Mouse (Mus musculus) cerebellum, adult 9-10 months (tissue): ENCODE measurements around the gene Slc17a7.

ENCODE experiments used
- DNase-seq: peaks from one replicate; pipeline ENCODE4 v3.0.0; 2022

Gene Slc17a7

DNA sequence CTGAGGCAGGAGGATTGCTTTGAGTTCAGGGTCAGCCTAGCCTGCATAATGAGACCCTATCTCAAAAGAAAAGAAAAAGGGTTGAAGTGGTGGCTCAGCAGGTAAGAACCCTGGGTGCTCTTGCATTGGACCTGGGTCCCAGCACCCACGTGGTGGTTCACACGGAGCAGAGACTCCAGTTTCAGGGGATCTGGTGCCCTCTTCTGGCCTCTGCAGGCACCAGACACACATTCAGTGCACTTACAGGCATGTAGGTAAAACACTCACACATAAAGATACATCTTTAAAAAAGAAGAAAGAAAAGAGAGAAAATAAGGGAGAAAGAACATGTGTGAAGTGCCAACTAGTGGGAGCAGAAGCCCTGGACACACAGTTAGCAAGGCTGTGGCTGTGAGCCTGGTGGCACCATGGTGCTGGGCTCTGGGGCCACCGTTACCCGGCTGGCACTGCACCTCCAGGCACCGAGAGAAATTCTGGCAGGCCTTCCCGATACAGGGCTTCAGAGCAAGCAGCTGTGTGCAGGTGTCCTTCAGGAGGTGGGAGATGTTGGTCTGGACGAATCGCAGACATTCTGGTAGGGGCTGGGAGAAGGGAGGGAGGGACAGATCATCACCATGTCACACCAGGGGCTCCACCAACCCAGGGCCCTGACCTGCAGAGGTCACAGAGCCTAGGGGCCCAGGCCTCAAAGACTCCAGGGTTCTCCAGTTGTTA is 30.1 kb upstream of the Slc17a7 start:
- no peak for DNase-seq

DNA sequence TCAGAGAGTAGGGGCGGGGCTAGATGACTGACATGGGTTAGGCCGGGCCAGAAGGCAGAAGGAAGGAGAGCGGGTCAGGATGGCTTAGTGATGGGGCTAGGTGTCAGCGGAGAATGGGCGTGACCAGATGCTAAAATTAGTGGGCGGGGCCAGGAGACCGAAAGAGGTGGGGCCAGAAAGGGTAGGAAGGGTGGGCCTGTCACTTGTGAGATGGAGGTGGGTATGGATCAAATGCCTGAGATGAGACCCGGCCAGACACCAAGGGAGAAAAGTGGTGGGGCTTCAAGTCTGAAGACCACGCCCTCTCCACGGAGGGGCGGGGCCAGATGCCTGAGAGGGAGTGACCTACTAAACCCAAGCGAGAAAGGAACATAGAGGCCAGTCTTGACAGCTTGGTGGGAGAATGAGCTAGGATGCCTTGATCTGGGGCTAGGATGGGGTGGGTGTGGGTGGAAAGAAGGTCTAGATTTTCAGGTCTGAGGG is 29.2 kb upstream of the Slc17a7 start:
- peak; percentile 54 for DNase-seq

DNA sequence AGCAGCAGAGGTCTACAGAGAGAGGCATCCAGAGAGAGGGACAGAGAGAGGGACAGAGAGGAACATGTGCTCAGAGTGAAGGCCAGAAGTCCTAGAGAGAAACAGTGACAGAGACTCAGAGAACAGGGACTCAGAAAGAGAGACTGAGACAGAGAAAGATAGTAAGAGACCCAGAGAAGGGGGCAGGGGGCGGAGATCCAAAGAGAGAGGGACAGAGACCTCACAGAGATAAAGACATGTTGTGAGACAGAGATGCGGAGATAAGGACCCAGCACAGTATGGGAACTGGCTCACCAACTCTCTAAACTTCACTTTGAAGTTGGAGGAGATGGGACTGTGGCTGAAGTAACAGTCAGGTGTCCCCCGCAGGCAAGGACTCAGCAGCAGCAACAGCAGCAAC is 28.4 kb upstream of the Slc17a7 start:
- DNase-seq: no peak

DNA sequence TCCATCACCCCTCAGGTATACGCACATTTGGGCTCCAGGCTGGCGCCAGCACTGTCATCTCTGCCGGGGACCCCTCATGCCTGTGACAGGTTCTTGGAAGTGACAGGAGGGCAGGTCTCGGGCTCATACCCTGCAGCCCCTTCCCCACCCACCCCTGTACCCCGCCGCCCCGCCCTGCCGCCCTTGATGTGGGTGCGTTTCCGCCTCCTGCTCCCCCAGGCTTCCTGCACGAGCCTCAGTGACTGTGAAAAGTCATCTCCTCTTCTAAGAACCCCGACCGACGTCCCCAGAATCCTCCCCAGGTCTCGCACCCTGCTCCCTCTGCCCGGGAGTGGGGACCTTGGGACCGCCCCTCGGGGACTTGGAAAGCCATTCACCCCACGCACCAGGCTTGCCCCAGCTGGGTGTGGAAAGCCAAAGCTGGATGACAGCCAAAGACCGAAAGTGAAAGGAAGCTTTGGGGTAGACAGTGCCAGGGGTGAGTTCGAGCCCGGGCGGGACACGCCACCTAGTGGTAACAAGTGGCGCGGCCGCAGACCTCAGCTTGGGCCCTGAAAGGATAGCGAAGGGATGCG is 27.7 kb upstream of the Slc17a7 start, which contains the start of the genes Gm45713 and Flt3l:
Gene Gm45713, minus strand, starts transcription at position 239 of the 575 bp plus-strand sequence.
Gene Flt3l, minus strand, starts transcription at position 440 of the 575 bp plus-strand sequence.
- peak; percentile 94 for DNase-seq

DNA sequence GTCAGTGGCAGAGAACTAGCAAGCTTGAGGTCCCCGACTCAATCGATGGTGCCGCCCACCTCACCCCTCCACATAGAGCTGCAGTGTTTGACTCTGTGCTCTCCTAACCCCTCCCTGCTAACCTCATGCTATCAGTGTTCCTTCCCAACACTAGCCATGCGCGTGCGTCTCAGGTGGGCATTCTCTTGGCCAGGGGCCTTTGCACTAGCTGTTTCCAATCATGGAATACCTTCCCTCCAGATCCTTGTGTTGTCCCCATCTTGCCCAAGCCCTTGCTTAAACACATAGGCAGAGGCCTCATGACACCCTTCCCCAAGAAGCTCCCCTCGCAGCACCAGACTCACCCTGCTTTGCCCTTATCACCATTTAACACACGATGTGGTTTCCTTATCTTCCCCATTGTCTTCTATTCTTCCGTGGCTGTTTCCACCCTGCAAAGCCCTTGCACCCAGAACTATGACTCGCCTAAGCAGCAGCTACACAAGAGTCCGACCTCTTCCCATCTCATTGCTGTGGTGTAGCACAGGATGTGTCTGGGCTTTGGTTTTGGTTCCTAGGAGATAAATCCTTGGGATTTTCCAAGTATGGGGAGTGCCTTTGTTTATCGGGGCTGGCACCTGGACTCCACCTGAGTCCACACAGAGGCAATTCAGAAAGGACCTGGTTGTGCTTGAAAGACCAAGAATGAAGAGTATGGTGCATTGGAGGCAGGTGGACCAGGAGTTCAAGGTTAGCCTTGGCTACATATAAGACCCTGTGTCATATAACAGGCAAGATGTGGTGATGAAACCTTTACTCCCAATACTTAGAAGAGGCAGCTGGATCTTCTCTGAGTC is 26.4 kb upstream of the Slc17a7 start:
- DNase-seq: peak; percentile 39

DNA sequence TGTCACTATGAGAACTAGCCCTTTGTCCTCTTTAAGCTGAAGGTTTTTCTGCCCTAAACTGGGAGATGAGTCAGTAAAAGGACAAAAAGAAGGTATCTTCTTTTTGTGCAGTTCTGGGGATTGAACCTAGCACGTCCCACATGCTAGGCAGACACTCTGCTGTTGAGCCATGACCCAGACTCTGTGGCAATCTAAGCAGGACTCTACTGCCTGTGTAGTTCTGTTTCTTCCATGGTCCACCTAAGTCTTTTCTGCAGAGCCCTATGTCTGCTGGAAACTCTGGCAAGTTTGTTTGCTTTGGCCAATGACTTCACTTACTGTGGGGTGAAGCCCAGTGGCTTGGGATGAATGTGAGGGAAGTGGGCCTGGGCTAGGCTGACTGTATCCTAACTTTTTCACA is 25.3 kb upstream of the Slc17a7 start:
- no peak for DNase-seq

DNA sequence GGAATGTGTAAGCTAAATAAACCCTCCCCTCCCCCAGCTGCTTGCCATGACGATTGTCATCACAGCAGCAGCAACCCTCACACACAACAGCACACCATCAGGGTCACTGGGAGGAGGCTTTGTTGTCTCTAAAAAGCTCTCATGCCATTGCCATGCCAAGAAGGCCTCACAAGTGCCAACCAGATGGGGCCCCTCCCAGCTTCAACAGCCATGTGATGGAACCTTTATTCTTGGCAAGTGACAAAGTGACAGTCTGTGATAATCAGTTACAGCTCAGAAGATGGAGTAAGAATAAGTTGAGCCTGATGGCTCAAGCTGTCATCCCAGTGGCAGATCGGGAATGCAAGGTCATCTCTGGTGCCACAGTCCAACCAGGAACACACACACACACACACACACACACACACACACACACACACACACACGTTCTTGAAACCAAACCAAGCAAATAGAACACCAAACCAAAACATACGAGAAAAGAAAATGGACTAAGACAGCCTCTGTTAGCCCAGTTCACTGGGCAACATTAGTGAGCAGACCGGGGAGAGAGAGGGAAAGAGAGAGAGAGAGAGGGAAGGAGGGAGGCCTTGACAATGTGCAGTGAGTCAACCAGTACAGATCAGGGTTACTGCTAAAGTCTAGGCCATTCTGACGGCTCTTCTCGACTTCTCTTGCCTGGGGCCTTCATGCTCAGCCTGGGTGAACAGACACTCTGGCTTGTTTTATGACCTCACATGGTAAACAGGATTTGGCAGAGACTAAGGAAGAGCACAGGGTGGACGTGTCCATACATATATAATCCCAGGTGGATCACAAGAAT is 23.6 kb upstream of the Slc17a7 start:
- no peak for DNase-seq

DNA sequence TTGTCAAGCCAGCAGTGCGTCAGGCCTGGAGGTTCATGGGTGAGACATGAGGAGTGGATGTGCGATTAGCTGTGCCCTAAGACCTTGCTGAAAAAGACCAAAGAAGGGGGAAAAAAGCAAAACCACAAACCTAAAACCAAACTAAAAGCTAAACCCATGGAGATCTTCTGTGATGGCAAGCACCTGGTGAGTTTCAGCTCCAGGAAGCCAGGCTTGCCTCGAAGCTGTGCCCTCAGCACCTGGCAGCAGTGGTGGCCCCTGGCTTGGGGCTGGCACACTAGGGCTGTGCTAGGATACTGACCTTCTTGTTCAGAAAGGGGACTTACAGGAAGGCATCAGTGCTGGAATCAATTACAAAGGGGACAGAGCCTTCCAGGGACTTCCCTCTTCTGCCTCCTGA is 22.4 kb upstream of the Slc17a7 start:
- DNase-seq: no peak

DNA sequence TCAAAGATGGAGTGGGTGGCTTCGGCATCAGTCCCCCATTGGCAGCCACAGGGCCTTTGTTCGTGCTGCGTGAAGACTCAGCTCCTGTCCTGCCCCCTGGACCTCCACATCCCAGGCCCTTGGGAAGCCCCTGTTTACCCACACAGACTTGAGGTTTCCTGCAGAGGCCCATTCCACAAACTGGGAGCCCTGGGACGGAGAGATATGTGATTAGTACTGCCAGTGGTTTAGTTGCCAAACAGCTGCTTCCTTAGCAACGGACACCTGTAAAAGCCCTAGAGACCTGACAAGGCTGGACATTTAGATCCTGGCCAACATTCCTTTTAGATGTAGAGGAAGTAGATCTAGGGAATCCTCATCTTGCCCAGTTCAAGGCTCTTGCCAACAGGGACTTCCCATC is 21.8 kb upstream of the Slc17a7 start:
- no peak for DNase-seq

DNA sequence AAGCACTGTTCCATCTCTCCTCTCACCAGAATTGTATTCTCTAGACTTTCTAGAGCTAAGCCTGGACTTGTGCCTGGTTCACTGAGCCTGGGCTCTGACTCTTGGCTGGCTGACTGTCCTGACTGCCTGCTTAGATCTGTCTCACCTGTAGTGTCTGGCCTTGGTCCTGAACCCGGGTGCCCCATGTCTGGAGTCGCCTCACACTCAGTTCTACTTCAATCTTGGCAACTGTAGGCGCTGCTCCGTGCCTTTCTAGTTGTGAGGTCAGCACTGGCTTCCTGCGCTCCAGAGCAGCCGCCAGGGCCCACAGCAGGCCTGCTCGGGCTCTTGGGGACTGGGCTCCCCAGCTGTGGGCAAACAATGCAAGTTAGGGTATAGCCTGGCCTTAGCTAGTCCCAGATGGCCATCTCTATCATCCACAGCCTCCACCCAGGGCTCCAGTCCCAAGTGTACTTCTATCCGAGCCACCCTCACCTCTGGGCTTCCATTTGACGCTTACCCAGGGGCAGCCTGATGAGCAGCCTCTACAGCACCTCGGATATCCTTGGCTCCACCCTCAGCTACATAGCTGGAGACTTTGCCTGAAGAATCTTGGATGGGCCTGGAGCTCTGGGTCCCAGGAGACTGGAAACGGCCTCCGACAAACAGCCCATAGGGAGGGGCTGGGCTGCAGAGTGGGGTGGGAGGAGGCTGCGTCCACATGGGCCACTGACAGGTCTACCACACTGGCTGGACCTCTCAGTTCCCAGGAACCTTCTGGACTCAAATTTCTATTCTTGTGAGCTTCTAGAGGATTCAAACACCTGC is 19.2 kb upstream of the Slc17a7 start:
- no peak for DNase-seq

DNA sequence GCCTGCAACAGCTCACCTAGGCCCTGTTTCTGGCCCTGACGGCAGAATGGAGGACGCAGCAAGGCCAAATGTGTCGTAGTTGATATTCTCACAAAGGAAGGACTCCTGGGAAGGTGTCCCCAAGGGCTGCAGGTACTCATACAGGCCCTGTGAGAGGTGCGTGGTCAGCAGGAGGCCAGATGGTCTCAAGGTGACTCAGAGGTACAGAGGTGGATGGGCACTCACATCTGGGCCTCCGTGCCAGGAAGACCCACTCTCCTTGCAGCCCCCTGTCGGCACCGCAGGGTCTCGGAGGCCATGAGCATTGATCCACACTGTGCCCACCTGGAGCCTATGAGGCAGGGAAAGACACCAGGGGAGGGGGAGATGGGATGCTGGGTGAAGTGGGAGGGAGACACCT is 18.3 kb upstream of the Slc17a7 start:
- no peak for DNase-seq

DNA sequence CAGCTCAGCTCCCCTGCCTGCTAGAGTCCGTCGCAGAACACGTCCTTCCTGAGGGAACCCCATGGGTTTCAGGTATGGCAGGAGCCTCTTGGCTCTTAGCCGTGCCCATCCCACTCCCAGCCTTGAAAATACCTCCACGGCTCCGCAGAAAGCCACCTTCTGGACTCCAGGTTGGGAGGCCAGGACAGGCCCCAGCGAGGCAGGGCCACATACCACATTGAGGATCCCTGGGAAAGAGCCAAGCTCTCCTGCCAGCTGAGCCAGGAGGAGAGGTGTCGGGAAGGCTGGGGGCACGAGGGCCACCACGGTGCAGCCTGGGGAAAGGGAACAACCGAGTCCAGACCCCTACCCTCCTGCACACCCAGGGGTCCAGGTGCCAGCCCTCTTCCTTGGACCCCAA is 16.5 kb upstream of the Slc17a7 start:
- no peak for DNase-seq

DNA sequence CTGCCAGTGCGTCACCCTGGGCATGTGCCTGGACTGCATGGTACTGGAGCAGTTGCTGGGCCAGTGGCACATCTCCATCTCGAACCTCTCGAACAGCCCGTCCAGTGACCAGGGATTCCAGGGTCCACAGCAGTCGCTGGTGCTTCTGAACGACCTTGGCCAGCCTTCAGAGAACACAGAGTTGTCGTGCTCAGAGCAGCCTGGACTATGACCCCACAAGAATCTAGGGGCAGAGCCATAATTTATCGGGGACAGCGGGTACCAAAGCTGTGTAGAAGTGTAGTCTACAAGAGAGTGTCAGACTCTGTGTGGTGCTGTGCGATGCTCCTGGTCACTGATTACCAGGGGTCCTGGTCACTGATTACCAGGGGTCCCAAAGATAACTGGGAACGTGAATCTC is 15.8 kb upstream of the Slc17a7 start:
- no peak for DNase-seq

DNA sequence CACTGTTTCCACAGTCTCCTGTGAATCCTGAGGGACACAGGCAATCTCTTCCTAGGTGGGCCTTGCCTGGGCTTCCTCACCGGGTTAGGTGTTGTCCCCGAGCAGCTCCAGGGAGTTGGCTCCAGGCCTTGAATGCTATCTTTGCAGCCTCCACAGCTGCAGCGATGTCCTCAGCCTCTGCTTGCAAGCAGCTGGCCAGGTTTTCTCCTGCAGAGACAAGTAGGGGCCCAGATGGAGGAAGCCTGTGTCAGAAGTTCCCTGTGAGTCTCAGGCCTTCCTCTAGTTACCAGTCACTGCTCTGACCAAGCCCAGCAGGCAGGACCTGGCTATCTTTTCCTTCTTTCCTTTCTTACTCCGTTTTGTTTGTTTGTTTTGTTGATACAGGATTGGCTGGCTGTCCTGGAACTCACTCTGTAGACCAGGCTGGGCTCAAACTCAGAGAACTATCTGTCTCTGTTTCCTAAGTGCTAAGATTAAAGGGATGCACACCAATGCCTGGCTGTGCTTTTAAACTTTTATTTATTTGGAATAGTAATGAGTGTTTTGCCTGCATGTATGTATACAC is 15.1 kb upstream of the Slc17a7 start:
- DNase-seq: no peak

DNA sequence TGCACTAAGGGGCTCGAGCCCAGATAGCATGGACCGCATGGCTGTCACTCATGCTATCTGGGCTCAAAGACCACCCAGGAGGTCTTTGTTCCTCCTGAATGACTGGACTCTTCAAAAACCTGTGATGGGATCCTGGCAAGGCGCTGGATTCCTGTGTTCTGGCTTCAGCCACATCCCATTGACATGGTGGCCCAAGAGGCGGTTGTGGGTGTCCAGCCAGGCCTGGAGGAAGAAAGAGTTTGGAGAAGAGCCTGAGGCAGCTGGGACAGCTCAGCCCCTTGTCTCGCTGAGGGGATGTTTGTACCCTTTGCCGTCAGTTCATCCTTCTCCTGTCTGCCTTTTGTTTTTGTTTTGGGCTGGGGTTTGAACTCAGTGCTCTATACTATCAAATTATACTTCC is 14.2 kb upstream of the Slc17a7 start:
- DNase-seq: no peak

DNA sequence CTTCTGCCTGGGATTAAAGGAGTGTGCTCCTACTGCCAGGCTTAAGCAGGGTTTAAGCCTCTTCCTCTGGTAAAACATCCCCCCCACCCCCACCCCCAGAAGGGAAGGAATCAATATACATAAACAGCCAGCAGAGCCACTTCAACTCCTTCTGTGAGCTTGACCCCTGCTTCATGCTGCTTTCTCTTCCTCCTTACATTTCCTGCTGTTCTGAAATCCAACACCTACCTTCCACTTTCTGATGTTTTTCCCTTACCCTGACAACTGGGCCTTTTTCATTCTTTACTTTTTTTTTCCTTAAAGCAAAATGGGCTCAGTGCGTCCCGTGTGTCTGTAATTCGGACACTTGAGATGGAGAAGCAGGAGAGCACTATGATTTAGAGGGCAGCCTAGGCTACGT is 13.4 kb upstream of the Slc17a7 start:
- no peak for DNase-seq

DNA sequence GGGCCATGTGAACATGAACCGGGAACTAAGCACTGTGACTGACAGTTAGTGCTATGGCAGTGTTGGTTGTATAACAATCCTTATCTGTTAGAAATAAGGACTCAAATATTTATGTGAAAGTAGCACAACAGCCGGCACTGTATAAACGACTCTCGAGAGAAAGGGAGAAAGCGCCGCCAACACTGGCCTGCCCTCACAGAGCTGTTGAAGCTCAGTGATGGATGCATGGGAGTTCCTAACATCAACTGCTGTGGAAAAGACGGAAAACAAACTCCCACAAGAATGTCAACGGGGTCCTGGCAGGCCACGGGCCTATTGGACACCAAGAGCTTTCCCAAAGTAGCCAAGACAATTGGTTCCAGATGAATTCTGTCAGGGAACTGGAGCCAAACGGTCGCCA is 12.4 kb upstream of the Slc17a7 start:
- DNase-seq: peak; percentile 48

DNA sequence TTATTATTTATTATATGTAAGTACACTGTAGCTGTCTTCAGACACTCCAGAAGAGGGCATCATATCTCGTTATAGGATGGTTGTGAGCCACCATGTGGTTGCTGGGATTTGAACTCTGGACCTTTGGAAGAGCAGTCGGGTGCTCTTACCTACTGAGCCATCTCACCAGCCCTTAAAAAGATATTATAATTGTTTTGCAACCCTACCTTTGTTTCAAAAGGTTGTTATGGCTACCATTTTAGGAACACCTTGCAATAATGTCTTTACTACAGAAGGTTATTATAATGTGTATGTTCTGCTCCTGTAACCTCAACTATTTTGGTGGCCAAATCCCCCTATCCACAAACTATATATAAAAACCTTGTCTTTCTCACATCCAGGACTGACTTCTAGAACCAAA is 10.7 kb upstream of the Slc17a7 start:
- DNase-seq: peak; percentile 39

DNA sequence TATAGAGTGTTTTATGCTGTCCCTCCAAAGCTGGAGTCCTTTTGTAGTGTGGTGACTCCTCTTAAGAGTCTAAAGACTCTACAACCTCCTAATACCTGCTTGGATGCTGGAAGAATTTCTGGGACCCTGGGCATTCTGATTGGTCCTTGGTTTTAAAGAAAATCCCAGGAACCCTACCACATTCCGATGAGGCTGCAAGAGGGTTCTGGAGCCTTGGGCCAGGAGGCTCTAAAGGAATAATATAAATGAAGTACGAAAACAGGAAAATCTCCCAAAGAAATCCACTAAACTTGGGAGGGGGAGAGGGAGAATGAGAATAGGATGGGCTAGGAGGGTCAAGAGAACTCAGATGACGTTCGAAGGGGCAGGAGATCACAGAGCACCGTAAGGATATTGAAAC is 10.2 kb upstream of the Slc17a7 start:
- no peak for DNase-seq

DNA sequence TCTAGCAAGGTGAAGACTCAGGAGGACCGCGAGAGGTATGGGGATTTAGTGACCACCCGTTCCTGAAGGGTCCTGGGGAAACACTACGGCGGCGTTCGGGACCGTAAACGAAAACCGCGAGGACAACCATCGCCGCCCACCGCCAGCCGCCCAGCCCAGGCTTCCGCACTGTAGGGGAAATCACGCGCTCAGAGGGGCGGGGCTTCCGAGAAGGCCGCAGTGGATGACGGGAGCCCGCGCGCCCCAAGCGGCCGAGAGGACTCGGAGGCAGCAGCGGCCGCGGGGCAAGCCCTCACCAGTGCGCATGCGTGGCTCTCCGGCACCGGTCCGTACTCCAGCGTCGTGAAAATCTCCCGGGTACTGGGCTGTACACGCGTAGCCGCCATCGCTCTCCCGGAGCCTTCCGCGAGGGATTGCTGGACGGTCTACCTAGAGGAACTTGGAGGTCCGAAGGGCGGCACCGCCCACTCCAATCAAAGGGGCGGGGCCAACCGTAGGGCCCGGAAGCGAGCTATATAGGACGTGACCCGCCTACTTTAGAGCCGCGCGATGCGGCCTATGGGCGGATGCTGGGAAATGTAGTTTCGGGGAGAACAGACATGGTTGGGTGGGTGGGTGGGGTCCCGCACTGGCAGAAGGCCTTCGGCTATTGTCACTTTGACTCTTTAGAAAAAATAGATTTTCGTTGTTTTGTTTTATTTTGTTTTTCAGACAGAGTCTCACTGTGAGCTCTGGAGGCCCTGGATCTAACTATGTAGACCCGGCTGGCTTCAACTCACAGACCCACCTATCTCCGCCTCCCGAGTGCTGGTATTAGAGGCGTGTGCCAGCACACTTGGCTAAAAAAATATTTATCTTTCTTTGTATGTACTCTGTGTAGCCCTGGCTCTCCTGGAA is 9.4 kb upstream of the Slc17a7 start, which contains the start of the genes Pih1d1 and Aldh16a1:
Gene Pih1d1, plus strand, starts transcription at position 208 of the 897 bp plus-strand sequence.
Gene Aldh16a1, minus strand, starts transcription at position 489 of the 897 bp plus-strand sequence.
- DNase-seq: peak; percentile 97
